19 mouse cellular contexts compared by ENCODE assay signal in the genomic region with DNA sequence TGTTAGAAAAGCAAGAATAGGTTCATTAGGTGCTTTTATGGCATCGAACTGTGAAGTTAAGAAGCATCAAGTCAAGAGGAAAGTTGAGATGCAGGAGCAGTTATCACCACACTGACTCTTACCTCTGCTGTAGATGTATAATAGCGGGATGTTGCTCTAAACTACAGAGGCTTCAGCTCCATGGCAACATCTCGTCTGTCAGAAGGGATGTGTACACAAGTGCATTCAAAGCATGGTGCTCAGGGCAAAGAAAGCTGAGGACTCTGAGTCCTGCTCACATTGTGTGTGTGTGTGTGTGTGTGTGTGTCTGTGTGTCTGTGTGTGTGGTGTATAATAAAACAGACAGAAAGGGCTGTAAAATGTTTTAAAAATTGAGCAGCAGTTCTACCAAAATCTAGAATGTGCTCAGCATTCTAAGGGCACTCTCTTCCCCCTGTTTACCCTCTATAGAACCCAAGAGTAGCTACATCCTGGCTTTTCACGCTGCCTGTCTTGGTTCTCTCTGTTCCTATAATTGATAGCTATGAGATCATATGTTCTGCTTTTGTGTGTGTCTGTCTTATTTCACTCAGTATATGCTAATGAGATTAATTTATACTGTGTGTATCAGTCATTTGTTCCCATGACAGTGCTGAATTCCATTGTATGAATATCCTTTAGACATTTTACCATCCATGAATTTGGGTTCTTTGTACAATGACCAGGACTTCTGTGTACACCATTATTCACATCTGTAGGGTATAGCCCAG. TPM values are rescaled to one million over a fixed set of nuclear protein-coding genes. Genes with fewer than 3 reads are reported as not detected.
DNase-seq lines count a peak whose midpoint lies in the region; ATAC-seq and TF ChIP-seq lines count a peak whose summit lies in the region.
"Had no signal": no experiment of that assay in that cellular context is flagged by ENCODE, and none has a peak within 500 bp of the region (broad histone marks: within the 10 kb centered on the region; RNA-seq: fewer than 3 reads in every experiment).

No protein-coding gene starts in this region.

- no peak overlapping the region for H3K27ac ChIP-seq in forebrain, embryonic 13.5 days
- no peak overlapping the region for H3K27ac ChIP-seq in forebrain, embryonic 12.5 days
- H3K27ac ChIP-seq in hindbrain, embryonic 15.5 days (replicated peaks): no peak overlapping the region
- H3K27ac ChIP-seq in hindbrain, embryonic 14.5 days: no peak overlapping the region
- no peak overlapping the region for H3K27ac ChIP-seq in forebrain, postnatal 0 days (ENCODE audit: low read depth, low read length)
- H3K27ac ChIP-seq: heart, embryonic 13.5 days; kidney, postnatal 0 days had no signal

- H3K4me3 ChIP-seq in forebrain, embryonic 13.5 days: no peak overlapping the region
- no peak overlapping the region for H3K4me3 ChIP-seq in forebrain, embryonic 12.5 days (replicated peaks)
- H3K4me3 ChIP-seq in hindbrain, embryonic 15.5 days: no peak overlapping the region
- no peak overlapping the region for H3K4me3 ChIP-seq in hindbrain, embryonic 14.5 days (replicated peaks; ENCODE audit: low read length)
- H3K4me3 ChIP-seq in forebrain, postnatal 0 days (ENCODE audit: low read depth, low read length): no peak overlapping the region
- H3K4me3 ChIP-seq: heart, embryonic 13.5 days had no signal

- ATAC-seq in forebrain, embryonic 13.5 days: peak; percentile 57; the same call in 1 of the 2 replicates
- ATAC-seq in forebrain, embryonic 12.5 days (ENCODE audit: low FRiP score): no peak
- ATAC-seq in hindbrain, embryonic 15.5 days (ENCODE audit: low FRiP score, low read depth): peak; percentile 41; the same call in 1 of the 2 replicates
- ATAC-seq in hindbrain, embryonic 14.5 days (ENCODE audit: low FRiP score): no peak
- peak; percentile 48 for ATAC-seq in forebrain, postnatal 0 days

- no peaks in the 10 kb centered on the region for H3K36me3 ChIP-seq in forebrain, embryonic 13.5 days (ENCODE audit: poor library complexity, severe bottlenecking)
- H3K36me3 ChIP-seq in forebrain, embryonic 12.5 days (replicated peaks): no peaks in the 10 kb centered on the region
- no peaks in the 10 kb centered on the region for H3K36me3 ChIP-seq in hindbrain, embryonic 15.5 days
- no peaks in the 10 kb centered on the region for H3K36me3 ChIP-seq in hindbrain, embryonic 14.5 days (replicated peaks; ENCODE audit: control insufficient read depth, insufficient read depth)
- H3K36me3 ChIP-seq in forebrain, postnatal 0 days (ENCODE audit: insufficient read depth): 0 out of 2 replicates have a peak, but pooled peaks cover 3% of the 10 kb centered on the region
- H3K36me3 ChIP-seq: heart, embryonic 13.5 days had no signal

- H3K9ac ChIP-seq in forebrain, embryonic 13.5 days: no peak overlapping the region
- H3K9ac ChIP-seq in forebrain, embryonic 12.5 days: no peak overlapping the region
- no peak overlapping the region for H3K9ac ChIP-seq in hindbrain, embryonic 15.5 days
- H3K9ac ChIP-seq in hindbrain, embryonic 14.5 days: no peak overlapping the region
- H3K9ac ChIP-seq in forebrain, postnatal 0 days: no peak overlapping the region
- H3K9ac ChIP-seq: heart, embryonic 13.5 days had no signal

- no peak for TF ChIP-seq CTCF in forebrain, postnatal 0 days (IDR thresholded peaks at IDR 0.05; ENCODE audit: low read depth)

- peaks cover 7% of the 10 kb centered on the region; the same call in 1 of the 2 replicates for H3K4me1 ChIP-seq in forebrain, embryonic 13.5 days
- H3K4me1 ChIP-seq in forebrain, embryonic 12.5 days: peaks cover 7% of the 10 kb centered on the region
- no peaks in the 10 kb centered on the region for H3K4me1 ChIP-seq in hindbrain, embryonic 15.5 days (replicated peaks)
- H3K4me1 ChIP-seq in hindbrain, embryonic 14.5 days (replicated peaks; ENCODE audit: control insufficient read depth, insufficient read depth, low read length): 0 out of 2 replicates have a peak, but pooled peaks cover 8% of the 10 kb centered on the region
- H3K4me1 ChIP-seq in forebrain, postnatal 0 days (ENCODE audit: insufficient read depth): no peaks in the 10 kb centered on the region
- H3K4me1 ChIP-seq: heart, embryonic 13.5 days had no signal

- no peaks in the 10 kb centered on the region for H3K27me3 ChIP-seq in forebrain, embryonic 13.5 days
- H3K27me3 ChIP-seq in forebrain, embryonic 12.5 days: no peaks in the 10 kb centered on the region
- H3K27me3 ChIP-seq in hindbrain, embryonic 15.5 days: no peaks in the 10 kb centered on the region
- H3K27me3 ChIP-seq in hindbrain, embryonic 14.5 days (ENCODE audit: control insufficient read depth, insufficient read depth, low read length): no peaks in the 10 kb centered on the region
- no peaks in the 10 kb centered on the region for H3K27me3 ChIP-seq in forebrain, postnatal 0 days (ENCODE audit: insufficient read depth, low read length)
- H3K27me3 ChIP-seq: heart, embryonic 13.5 days had no signal

- H3K9me3 ChIP-seq in forebrain, embryonic 13.5 days (replicated peaks): no peaks in the 10 kb centered on the region
- no peaks in the 10 kb centered on the region for H3K9me3 ChIP-seq in forebrain, embryonic 12.5 days
- H3K9me3 ChIP-seq in hindbrain, embryonic 15.5 days: no peaks in the 10 kb centered on the region
- no peaks in the 10 kb centered on the region for H3K9me3 ChIP-seq in hindbrain, embryonic 14.5 days (ENCODE audit: control insufficient read depth, low read length)
- H3K9me3 ChIP-seq in forebrain, postnatal 0 days (ENCODE audit: low read length): no peaks in the 10 kb centered on the region
- H3K9me3 ChIP-seq: heart, embryonic 13.5 days had no signal

- no peak for DNase-seq in hindbrain, embryonic 14.5 days (ENCODE audit: low spot score)
- no peak for DNase-seq in forebrain, postnatal 0 days
- peak; percentile 50 for DNase-seq in naive thymus-derived CD4-positive, alpha-beta T cell, adult 2 months (ENCODE audit: low read depth)
- no peak for DNase-seq in T-cell, adult 2 months (ENCODE audit: low spot score)
- no peak for DNase-seq in urinary bladder, adult 2 months (ENCODE audit: low spot score)
- DNase-seq: adrenal gland, adult 2 months; cerebellum, adult 11 months; cerebellum, postnatal 14 days; heart, postnatal 36 days; kidney, adult 11 months; left cerebral cortex, postnatal 4 days; lung, adult 2 months; lung, postnatal 36 days had no signal

- 52% methylated on average over 4 of the region's 4 CpGs for WGBS in forebrain, embryonic 13.5 days
- 62% methylated on average over 4 of the region's 4 CpGs for WGBS in forebrain, embryonic 12.5 days
- WGBS in hindbrain, embryonic 15.5 days: 42% methylated on average over 4 of the region's 4 CpGs
- WGBS in hindbrain, embryonic 14.5 days: 55% methylated on average over 4 of the region's 4 CpGs
- WGBS in forebrain, postnatal 0 days: 41% methylated on average over 4 of the region's 4 CpGs

- no peak overlapping the region for H3K4me2 ChIP-seq in forebrain, embryonic 13.5 days
- no peak overlapping the region for H3K4me2 ChIP-seq in forebrain, embryonic 12.5 days
- no peak overlapping the region for H3K4me2 ChIP-seq in hindbrain, embryonic 15.5 days
- no peak overlapping the region for H3K4me2 ChIP-seq in hindbrain, embryonic 14.5 days (replicated peaks)
- no peak overlapping the region for H3K4me2 ChIP-seq in forebrain, postnatal 0 days (ENCODE audit: low read depth)
- H3K4me2 ChIP-seq: heart, embryonic 13.5 days had no signal

RNA-seq across cellular contexts. Expression of gene Hivep2, which starts 39.1 kb away (rescaled TPM):
- polyA plus RNA-seq in forebrain, embryonic 13.5 days (2015; fragmentation: Nextera tagmentation; extraction: Ambion mirVana): 5.3 and 7.3 TPM in 2 replicates
- 4.5 and 5.2 TPM in 2 replicates for polyA plus RNA-seq in forebrain, embryonic 12.5 days (2016; fragmentation: Nextera tagmentation; extraction: Ambion mirVana)
- 10.7 and 11.6 TPM in 2 replicates for polyA plus RNA-seq in hindbrain, embryonic 15.5 days (2015; fragmentation: Nextera tagmentation; extraction: Ambion mirVana)
- polyA plus RNA-seq in hindbrain, embryonic 14.5 days (2014; fragmentation: Nextera tagmentation; extraction: Ambion mirVana): 17.0 and 20.9 TPM in 2 replicates
- total RNA-seq in forebrain, postnatal 0 days (2014; rRNA removed): 55.4 and 66.6 TPM in 2 replicates
- polyA plus RNA-seq in forebrain, postnatal 0 days (2015; fragmentation: Nextera tagmentation; extraction: Ambion mirVana): 17.8 and 22.9 TPM in 2 replicates
- 14.4 and 18.4 TPM in 2 replicates for polyA plus RNA-seq in urinary bladder, adult 2 months (2012; rRNA removed)
- total RNA-seq: MEL had no signal

Comparison
In these comparisons a context has a peak if more than half of its experiments do, and no peak if none do; other contexts are left out.
1. ATAC-seq: peak in forebrain, embryonic 13.5 days (single experiment), hindbrain, embryonic 15.5 days (single experiment) and forebrain, postnatal 0 days (single experiment); none in forebrain, embryonic 12.5 days (single experiment) and hindbrain, embryonic 14.5 days (single experiment).